Mouse (Mus musculus): ENCODE measurements around the gene Edem1.

Edem1 gene

DNA sequence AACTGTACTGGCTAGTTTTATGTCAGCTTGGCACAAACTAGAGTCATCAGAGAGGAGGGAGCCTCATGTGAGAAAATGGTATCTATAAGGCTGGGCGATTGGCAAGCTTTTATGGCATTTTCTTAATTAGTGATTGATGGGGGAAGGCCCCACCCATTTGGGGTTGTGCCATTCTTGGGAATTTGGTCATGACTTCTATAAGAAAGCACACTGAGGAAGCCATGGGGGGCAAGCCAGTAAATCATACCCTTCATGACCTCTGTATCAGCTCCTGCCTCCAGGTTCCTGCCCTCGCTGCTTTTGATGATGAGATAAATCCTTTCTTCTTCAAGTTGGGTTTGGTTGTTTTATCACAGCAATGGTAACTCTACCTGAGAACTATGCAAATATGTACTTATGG lies 42.0 kb downstream of the Edem1 start:
- no peak for DNase-seq (ENCODE audit: inconsistent age in 2 of 2, low spot score in 1 of 2)

DNA sequence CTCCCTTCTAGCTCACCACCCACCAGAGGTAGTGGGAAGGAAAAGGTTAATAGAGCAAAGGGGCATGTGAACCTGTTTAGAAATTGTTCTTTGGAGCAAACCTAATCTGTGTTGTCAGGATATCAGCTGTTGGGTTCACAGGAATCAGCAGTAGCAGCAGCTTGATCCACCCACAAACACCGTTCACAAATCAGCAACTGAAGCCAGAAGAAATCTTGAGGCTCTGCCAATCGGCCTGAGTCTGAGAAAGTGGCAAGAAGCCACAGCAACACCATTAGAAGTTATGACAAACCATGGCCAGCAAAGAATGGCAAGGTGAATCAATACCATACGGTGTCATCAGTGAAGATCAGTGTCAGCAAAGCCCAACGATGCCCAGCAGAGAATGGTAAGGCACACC lies 42.8 kb downstream of the Edem1 start:
- DNase-seq (ENCODE audit: inconsistent age in 2 of 2, low spot score in 1 of 2), result no peak

DNA sequence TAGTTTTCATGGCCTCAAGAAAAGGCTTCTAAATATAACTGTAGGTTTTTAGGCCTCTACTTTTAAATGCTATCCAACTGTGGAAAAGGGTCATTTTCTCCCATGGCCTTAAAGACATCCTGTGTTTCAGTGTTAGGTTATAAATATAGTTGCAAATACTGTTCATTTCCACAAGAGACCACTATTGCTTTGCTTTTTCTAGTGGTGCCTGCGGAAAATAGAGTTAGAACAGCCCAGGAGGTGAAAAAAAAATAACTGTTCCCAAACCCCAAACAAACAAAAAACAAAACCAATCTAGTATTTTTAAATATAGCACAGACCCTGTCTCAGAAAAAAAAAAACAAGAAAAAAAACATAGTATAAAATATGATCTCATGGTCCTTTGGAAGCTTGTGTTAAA lies 46.9 kb downstream of the Edem1 start:
- no peak for DNase-seq (ENCODE audit: inconsistent age in 2 of 2, low spot score in 1 of 2)

DNA sequence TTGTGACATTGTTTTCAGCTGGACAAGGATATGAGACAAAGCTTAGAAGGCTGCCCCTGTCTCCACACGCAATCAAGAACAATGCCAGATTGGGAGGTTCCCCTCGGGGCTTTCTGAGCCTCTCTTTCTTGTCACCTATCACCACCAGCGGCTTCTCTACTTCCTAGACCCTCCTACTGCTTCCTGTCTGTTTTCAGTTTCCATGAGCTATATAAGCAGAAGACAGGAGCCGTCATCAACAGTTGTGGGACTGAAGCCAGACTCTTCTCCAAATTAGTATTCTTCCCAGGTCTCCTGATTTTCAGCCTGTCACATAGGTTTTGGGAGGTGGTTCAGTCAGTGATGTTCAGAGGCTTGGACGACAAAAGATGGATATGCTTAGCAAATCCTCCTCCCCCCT lies 47.6 kb downstream of the Edem1 start:
- DNase-seq (ENCODE audit: inconsistent age in 2 of 2, low spot score in 1 of 2), result peak; percentile 28 to 50

DNA sequence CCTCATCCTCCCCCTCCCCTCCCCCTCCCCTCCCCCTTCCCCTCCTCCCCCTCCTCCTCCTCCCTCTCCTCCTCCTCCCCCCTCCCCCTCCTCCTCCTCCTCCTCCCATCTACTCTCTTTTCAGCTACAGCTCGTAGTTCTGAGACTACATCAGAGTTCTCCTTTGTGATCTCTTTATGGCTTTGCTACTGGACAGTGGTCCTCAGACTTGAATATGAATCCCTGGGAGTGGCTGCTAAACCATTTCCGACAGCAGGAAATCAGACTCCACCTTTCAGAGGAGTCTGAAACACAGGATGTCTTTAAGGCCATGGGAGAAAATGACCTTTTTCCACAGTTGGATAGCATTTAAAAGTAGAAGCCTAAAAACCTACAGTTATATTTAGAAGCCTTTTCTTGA lies 48.0 kb downstream of the Edem1 start:
- no peak for DNase-seq (ENCODE audit: inconsistent age in 2 of 2, low spot score in 1 of 2)

DNA sequence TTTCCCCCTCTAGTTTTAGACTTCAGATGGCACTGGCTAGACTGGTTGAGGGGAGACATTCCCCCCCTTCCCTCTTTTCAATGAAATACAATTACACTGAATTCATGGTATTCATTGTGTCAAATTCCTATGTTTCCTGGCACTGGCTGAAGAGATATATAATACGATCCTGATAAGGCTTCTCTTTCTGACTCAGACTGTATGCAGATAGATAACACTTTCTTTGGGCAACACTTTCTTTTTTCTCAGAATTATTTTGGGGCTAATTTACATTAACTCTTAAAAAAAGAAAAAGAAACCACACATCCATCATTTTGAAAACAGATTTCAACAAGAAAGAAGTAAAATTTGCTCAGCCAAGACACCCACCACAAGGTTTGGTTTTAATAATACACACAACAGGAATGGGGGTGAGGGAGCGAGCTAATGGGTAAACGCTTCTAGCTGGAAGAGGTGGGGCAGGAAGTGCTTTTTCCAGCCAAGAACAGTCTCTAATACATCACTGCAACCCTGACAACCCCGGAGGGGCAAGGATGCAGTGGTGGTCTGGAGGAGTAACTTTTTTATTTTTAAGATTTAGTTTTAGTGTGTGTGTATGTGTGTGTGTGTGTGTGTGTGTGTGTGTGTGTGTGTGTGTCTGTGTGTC lies 52.0 kb downstream of the Edem1 start:
- DNase-seq (ENCODE audit: inconsistent age in 2 of 2, low spot score in 1 of 2), result no peak

DNA sequence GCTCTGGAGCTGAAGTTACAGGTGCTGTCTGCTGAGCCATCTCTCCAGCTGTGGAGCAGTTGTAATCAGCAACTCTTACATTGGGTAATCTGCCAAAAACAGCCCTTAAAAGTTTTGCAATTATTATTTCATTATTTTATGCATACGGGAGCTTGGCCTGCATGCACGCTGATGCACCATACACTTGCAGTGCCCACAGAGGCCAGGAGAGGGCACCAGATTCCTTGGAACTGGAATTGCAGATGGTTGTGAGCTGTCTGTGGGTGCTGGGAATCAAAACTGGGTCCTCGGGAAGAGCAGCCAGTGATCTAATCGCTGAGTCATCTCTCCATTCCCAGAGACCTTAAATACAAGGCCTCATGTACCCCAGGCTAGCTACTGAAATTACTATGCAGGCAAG lies 52.6 kb downstream of the Edem1 start:
- DNase-seq (ENCODE audit: inconsistent age in 2 of 2, low spot score in 1 of 2), result no peak

DNA sequence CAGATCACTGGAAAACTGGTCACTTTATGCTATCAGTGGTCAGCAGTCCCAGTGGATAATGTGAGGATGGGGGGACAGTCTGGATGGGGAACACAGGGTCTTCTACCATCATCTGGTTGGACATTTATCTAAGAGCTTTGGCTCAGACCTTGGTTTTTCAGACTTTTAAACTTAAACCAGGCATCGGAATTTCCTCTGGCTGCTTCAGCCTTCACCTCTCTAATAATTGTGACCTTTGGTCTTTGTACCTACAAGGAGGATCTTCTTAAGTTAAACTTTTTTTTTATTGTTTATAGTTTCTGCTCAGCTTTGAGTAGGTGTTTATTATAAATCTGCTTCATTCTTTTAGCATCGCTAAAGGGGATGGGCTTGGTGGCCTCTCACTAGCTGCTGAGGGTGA lies 55.4 kb downstream of the Edem1 start:
- DNase-seq (ENCODE audit: inconsistent age in 2 of 2, low spot score in 1 of 2), result no peak

DNA sequence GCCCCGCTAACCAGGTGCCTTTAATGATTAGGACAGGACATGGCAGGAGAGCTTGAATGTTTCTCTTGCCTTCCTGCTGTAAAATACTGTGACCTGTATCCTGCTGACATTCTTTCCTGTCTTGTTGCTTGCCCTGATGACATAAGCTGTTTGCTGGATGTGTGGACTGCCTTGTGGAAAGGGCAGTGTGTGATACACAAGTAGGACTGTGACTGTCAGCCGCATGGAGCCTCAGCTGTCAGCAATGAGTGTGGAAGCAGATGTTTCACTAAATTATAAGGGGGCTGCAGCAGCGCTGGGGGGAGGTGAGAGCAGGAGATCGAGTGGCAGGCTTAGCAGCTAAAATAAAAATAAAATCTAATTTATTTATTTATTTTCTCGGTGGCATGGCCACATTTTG lies 56.2 kb downstream of the Edem1 start:
- no peak for DNase-seq (ENCODE audit: inconsistent age in 2 of 2, low spot score in 1 of 2)

DNA sequence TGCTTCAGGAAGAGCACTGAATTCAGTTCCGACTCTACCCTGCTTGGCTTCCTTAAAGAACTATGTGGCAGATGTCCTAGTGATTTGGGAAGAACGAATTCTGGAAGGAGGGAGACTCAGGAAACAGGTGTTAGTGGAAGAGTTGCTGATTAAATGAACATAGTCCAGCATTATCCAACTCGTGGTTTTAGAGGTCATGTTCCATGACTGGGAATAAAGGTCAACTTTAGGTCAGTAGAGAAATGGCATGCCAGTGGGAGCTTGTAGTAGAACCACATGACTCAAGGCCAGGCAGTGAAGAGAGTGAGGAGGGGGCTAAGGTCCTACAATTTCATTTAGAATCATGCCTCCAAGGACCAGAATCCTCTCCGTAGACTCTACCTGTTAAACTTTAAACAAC lies 57.9 kb downstream of the Edem1 start:
- no peak for DNase-seq (ENCODE audit: inconsistent age in 2 of 2, low spot score in 1 of 2)

DNA sequence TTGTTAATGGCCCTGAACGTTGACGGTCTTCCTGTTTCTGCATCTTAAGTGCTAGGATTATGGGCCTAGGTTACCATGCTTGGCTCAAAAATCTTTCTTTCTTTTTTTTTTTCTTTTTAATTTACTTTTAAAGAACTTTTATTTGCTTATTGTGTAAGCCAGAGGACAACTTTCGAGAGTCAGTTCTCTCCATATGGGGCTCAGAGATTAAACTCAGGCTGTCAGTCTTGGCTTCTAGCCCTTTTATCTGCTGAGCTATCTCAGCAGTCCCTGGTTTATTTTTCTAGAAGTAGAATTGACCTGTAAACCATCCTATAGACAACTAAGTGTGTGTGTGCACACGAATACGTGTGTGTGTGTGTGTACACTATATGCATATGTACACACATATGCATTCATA lies 64.1 kb downstream of the Edem1 start:
- DNase-seq (ENCODE audit: inconsistent age in 2 of 2, low spot score in 1 of 2), result no peak

DNA sequence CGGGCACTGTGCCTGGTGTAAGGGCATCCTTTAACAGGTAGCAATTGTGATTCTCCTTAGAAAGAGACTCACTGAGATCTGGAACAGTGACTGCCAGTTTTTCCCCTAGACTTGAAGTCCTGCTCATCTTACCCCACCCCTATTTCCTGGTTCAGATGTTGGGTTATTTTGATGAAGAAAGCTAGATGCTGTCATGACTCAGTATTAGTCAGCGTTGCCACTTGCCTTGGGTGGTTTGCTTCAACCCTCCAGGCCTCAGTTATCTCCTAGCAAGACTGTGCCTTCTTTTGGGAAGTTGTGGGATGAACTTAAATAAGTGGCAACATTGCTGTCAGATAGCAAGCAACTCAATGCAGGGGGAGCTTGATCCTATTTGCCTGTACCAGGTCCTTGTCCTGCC lies 66.7 kb downstream of the Edem1 start:
- DNase-seq (ENCODE audit: inconsistent age in 2 of 2, low spot score in 1 of 2), result peak in 1 of 2 experiments; percentile 52

DNA sequence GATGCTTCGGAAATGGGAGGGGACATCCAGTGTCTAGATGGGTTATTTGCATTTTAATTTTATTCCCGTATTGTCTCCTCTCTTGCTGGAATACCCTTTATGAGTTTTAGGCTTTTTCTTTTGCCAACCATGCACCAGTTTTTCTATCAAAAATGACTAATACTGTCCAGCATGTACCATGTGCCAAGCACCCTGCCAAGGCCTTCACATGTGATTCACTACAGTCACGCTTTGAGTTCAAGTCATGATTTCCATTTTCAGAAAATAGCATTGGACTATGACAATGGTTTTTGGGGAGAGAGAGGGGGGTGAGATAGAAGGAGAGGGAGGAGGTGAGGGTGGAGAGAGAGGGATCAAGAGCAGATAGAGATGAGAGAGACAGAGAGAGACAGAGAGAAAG lies 67.5 kb downstream of the Edem1 start:
- peak; percentile 29 to 65 for DNase-seq (ENCODE audit: inconsistent age in 2 of 2, low spot score in 1 of 2)

DNA sequence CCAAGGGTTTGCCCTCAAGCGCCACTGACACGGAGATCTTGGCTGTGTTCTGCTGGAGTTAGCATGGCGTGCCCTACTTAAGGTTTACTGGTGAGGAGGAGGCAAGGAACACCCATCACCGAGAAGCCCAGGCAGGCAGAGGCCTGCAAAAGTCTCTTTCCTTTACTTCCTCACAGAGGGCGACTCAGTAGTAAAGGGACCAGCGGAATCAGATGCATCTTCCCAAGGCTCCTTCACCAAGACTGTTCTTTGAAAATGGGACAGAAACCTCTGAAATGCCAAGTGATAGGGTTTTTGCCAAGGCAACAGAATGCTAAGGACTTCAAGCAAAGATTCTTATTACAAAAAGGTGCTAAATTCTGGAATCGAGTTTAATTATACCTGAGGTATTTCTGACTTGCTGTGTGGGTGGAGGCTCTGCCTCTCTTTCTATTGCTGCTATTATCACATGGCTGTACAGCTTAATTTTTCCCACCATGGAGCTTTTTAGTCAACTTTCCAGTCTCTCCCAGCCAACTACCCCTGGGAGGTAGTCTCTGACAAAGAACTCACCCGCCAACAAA lies 68.2 kb downstream of the Edem1 start:
- DNase-seq (ENCODE audit: inconsistent age in 2 of 2, low spot score in 1 of 2), result no peak

DNA sequence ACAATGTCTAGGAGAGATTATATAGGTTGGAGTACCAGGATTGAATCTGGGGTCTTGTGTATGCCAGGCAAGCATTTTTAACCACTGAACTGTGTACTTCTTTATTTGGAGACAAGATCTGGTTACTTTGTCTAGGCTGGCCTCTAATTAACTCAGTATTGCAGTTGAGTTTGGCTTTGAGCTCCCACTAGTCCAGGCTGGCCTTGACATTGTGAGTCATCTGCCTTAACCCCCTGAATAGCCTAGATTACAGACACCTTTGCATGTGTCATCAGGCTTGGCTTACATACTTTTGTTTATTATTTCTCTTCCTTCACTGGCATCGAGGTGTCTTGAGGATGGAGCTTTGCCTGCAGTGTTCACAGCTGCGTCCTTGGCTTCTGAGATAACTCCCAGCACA lies 70.8 kb downstream of the Edem1 start:
- peak; percentile 24 to 75 for DNase-seq (ENCODE audit: inconsistent age in 2 of 2, low spot score in 1 of 2)

DNA sequence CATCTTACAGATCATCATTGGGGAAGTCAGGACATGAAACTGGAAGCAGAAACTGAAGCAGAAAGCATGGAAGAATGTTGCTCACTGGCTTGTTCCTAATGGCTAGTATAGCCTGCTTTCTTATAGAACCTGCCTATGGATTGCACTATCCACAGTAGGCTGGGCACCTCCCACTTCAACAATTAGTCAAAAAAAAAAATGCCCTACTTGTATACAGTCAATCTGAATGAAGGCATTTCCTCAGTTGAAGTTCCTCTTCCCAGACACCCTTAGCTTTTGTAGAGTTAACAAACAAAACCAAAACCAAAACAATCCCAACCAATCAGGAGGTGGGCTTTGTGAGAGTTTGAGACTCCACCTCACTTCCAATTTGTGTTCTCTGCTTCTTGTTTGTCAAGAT lies 73.7 kb downstream of the Edem1 start:
- no peak for DNase-seq (ENCODE audit: inconsistent age in 2 of 2, low spot score in 1 of 2)

DNA sequence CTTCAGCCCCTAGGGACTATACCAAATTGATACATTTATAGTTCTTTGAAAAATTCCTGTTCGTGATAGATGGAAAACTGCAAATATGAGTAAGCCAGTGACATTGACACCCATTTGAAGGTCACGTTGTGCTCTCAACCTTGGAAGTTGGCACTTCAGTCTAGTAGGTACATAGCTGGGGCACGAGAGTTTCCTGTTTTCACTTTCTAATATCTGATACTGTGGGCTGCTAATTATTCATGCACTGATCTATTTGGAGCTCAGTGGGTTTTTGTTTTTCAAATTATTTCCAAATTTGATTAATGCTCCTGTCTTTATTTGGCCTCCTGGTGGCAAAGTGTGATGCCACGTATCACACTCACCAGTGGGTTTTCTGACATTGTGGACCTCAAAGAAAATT lies 74.8 kb downstream of the Edem1 start:
- DNase-seq (ENCODE audit: inconsistent age in 2 of 2, low spot score in 1 of 2), result peak in 1 of 2 experiments; percentile 69

DNA sequence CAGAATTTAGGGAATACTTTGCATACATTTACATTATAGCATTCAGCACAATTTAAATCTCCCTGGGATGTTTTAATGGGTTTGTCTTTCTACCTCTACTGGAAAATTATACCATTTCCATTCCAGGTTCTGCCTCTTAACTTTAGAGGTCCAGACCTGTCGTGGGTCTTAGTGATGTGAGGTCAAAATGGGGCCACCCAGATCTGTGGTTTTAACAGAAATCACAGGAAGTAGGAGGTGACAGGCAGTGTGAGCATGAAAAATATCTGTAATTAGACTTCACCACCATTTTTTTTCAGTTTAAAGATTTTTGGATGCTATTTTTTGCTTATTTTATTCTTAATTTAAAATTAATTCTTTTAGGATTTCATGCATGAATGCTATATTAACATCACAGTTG lies 78.1 kb downstream of the Edem1 start:
- DNase-seq (ENCODE audit: inconsistent age in 2 of 2, low spot score in 1 of 2), result no peak
